Mouse (Mus musculus) erythroblast, adult 5-6 weeks (primary cell): ENCODE measurements around the gene Ctf2. TPM values are rescaled to one million over a fixed set of nuclear protein-coding genes. Genes with fewer than 3 reads are reported as not detected.
A peak's percentile ranks its signal among the peaks of the same experiment; 100 is the strongest.

Source experiments
- ATAC-seq: replicated peaks from 2 replicates; pipeline ENCODE4 v1.8.0; 2016; ENCODE audit warnings: moderate number of reproducible peaks, mild to moderate bottlenecking, moderate TSS enrichment, inconsistent platforms; ENCODE audit not compliant: poor library complexity, low FRiP score, severe bottlenecking
- total RNA-seq, 2 experiments: library from RNA; stranded (forward) in 1 of 2; stranded (reverse) in 1 of 2; fragments of 150-400 nt in 1 of 2; fragments of 200-764, 138-1000 nt in 1 of 2; gene quantifications; 2 replicates each; pipeline versions ENCODE4 v1.2.3 to v1.2.4; 2015 to 2017; ENCODE audit warnings: low replicate concordance in 2 of 2

Ctf2 gene
- total RNA-seq, 2 experiments from 2014 or later: not detected

DNA sequence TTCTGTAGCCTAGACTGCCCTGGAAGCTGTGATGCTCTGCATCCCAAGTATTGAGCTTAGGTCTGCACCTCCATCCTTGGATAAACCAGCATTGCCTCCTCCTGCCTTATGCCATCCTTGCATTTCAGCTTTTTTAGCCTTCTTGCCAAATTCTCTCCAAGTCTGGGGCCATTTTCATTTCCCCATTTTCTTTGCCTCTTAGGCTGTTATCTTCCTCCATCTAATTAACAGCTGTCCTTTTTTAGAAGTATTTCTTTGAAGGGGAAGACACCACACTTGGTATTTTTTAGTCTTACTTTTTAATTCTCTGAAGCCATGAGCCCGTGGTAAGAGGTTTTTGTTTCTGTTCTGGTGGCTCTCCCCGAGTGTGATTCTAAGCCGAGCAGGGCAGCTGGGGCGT lies 31.7 kb upstream of the Ctf2 start:
- ATAC-seq: no peak

DNA sequence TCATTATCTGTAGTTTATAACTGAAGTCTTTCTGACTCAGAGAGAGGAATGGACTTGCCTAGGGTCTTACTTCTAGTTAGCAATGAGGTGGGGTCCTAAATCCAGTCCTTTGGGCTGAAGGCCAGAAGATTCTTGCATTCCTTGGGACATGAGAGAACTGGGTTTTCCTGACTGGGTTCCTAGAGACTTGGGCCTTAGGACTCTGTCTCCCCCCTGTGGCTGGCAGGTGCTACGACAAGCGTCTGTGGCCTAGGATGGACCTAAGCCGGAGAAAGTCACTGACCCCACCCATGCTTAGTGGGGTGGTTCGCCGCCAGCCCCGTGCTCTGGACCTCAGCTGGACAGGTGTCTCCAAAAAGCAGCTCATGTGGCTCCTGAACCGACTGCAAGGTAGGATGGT lies 29.1 kb upstream of the Ctf2 start:
- peak; percentile 94 for ATAC-seq

DNA sequence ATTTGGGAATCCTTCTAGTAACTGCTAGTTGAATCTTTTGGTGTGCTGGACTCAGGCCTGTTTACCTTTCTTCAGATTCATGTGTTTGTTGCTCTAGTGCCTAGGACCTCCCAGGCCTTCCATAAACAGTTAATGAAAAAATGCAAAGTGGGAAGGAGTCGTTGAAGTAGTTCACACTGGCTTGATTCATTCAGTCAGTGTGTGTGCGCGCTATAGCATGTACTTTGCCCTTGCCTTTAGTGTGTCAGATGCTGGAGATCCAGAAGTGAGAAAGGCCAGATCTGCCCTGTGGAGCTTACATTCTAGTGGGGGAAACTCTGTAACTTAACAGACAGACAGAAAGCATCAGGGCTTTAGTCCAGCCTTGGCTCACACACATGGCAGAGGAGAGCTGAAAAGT lies 28.5 kb upstream of the Ctf2 start:
- no peak for ATAC-seq

DNA sequence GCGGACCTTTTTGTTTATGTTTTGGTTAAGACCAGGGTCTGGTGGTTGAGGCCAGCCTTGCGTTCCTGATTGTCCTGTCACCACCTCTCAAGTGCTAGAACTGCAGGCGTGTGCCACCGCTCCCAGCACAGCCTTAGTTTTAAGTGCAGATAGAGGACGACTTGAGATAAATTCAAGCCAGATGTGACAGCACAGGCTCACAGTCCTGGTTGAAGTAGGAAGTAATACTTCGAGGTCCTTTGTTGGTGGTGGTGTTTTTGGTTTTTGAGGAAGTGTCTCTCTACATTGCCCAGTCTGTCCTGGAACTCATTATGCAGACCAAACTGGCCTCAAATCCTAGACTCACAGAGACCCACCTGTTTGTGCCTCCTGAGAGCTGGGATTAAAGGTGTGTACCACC lies 27.8 kb upstream of the Ctf2 start:
- ATAC-seq: no peak

DNA sequence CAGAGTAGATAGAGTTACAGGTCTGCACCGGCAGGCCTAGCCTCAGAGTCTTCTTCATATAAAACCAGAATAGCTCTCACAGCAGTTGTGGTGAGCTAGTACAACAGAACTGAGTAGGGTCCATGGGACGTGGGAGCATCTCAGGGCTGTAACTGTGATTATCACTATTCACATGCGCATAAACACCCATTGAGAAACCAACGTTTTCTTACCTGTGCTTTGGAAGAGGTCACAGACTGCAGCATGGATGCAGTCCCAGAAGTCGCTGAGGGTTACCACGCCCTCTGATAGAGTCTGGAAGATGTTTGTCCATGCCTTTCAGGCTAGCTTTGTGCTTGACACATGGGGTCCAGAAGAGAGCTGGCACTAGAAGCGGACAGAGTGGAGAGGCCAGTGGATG lies 21.8 kb upstream of the Ctf2 start:
- no peak for ATAC-seq

DNA sequence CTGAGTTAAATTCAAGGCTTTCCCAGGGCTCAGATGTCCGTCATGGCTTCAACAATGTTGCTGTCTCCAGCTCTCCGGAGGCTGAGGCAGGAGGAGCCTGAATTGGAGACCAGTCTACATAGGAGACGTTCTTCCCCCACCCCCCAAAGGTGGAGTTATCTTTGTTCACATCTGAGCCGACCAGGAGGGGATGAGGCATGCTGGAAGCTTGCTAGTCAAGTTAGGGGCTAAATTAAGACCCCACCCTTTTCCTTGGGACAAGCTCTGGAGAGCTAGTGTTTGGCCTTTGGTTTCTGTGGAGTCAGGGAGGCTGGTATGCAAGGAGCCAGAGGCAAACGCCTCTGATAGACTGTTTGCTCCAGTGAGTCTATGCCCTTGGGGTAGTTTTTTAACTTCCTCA lies 21.2 kb upstream of the Ctf2 start:
- ATAC-seq: no peak

DNA sequence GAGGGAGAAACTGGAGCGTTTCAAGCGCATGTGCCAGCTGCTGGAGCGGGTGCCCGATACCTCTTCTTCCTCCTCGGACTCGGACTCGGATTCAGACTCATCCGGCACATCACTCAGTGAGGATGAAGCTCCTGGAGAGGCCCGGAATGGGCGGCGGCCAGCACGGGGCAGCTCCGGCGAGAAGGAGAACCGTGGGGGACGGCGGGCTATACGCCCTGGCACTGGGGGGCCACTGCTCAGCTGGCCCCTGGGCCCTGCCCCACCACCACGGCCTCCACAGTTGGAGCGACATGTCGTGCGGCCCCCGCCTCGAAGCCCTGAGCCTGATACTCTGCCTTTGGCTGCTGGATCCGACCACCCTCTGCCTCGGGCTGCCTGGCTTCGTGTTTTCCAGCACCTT lies 20.1 kb upstream of the Ctf2 start:
- no peak for ATAC-seq

DNA sequence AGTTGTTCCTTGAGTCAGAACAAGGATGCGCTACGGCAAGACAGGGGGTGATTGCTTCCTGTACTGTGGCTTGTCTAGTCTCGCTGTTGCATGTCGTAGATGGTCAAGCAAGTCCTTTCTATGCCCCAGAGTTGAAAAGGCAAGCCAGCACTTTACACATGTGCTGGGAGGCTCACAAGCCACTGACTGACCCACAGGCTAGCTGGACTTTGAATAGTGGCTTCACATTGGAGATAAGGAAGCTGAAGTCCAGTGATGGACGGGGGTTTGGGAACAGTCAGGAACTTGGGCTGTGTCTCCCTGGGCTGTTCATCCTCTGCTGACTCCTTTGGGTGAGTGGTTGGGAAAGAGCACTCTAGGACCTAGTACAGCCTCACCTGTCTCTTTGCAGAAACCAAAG lies 19.7 kb upstream of the Ctf2 start:
- ATAC-seq: no peak

DNA sequence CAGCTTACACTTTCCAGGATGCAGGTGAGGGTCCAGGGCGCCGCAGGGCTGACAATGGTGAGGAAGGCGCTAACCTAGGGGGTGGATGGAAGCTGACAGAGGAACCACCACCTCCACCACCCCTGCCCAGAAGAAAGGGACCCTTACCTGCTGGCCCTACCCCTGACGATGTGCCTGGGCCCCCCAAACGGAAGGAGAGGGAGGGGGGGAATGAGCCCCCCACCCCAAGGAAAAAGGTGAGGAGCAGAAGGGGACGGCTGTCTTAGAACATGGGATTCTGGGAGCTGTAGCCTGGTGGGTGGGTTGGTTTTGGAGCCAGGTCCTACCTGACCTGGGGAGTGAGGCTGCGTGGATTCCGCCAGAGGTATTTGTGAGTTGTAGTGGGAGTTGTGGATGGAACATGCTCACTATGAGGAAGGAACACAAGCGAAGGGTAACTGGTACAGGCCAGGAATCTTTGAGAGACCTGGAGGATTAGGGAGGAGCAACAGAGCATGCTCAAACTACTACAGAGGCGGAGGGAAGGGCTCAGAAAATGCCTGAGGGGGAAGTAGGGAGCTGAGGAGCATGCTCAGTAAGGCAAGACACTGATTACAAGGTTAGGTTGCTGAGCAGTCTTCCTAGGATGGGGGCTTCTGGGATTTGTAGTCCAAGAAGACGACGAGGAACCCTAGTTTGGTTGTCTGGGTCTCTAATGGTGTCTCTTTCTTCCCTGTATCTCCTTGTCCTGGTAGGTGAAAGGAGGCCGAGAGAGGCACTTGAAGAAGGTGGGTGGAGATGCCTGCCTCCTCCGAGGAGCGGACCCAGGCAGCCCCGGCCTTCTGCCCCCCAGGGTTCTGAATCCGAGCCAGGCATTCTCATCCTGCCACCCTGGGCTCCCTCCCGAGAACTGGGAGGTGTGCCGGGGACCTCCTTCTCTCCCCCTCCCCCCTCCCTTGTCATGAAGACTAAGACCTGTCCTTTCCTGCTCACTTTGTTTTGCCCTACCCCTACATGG lies 18.5 kb upstream of the Ctf2 start:
- no peak for ATAC-seq

DNA sequence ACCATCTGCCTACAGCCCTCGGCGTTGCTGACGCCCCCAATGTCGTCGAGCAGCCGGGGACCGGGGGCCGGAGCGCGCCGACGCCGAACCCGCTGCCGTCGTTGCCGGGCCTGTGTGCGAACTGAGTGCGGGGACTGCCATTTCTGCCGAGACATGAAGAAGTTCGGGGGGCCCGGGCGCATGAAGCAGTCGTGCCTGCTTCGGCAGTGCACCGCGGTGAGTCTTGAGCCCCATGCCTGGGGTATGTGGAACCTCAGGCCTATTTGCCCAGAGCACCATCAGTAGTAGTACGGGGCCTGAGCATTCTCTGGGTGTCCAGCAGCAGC lies 16.2 kb upstream of the Ctf2 start:
- ATAC-seq: no peak

DNA sequence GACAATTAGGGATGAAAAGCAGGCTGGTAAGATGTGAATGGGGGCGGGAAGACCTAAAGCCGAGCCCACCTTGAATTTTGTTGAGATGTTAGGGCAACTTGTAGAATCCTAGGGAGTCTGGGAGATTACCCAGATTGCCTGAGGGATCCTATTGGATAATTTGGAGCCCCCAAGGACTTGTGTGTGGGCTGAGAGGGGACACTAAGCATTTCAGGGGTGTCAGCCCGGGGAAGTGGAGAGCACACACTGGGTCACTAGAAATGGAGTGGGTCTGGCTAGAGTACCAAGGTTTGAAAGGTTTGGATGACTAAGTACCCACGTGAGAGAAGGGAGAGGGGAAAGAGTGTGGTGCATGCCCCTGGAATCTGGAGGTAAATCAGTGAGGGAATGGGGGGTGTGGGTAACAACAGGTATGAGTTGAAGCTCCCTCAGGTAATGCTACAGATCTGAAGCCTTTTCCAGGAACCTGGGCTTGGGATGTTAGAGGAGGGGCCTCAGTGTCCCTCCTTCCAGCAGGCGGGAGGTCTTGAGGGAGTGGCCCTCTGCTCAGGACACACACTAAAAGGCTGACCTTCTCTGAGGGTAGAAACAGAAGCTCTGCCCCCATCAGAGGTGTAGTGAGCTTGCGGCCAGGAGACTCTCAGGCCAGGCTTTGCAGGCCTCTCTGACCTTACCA lies 15.7 kb upstream of the Ctf2 start:
- ATAC-seq: no peak

DNA sequence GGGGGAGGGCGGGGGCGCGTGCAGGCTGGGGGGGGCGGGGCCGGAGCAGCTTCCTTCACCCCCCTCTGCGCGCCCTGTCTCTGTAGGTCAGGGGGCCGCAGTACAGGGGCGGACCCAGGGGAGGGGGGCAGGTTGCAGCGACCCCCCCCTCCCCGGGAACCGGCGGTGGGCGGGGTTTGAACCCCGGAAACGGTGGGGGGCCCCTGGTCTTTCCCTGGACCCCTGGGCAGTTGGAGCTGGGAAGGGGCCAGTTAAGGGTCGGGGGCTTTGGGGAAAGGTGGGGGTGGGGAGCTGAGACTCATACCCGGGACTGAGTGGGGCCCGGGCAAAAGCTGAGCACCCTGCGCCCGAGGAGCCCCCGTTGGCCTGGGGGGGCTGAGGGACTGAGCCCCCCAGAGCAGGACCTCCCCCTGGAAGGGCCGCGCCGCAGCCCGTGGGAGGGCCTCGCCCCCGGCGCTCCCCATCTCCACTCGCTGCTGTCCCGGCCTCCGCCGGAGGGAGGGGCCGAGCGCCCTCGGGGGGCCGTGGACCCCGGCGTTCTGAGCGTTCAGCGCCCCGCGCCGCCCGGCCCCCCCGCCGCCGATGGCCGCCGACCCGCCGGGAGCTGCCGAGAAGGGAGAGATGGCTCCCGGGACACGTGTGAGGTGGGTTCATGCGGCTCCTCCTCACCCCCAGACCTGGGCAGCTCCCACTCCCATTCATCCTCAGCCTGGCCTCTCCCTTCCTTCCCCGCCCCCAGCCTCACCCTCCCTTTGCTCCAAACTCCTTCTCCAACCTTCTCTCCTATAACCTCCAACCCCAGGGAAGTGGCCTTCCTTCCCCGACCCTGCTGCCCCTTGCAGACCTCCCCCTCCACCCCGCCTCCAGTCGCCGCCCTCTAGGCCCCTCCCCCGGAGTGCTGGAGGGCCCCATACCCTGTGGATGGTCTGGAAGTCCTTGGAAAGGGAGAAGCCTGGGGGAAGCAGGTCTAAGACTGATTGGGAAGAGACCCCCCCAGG lies 14.8 kb upstream of the Ctf2 start:
- no peak for ATAC-seq

DNA sequence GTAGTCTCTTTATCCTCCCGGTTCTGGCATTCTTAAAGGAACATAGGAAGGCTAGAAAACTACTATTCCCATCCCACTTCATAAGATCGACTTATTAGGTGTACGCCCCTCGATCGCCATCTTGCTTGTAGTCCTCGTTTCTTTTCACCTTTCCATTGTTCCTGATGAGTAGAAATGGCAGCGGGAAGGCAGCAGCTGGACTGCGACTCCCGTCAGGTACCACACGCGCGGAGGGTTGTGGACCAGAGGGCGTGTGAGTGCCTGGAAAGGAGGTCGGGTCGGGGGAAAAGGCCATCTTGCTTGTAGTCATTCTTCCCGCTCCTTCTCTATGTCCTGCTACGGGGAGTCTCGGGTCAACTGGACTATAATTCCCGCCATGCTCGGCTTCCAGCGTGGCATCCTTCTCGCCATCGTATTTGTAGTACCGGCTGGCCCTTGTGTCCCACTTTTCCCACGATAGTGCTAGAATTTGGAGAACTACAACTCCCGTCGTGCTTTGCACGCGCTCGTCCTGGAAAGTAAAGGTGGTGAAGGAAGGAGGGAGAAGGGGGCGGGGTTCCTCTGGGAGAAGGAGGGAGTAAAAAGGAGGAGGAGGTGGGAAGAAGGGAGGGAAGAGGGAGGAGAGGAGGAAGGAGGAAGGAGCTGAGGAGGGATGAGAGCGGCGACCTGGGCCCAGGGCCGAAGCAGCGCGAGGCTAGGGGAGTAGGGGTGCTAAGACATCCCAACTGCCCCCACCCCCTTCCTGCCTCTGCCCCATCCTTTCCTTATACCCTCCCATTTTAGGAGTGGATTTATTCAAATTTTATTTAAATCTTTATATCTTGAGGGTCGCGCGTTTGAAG lies 13.9 kb upstream of the Ctf2 start:
- peak; percentile 58 for ATAC-seq

DNA sequence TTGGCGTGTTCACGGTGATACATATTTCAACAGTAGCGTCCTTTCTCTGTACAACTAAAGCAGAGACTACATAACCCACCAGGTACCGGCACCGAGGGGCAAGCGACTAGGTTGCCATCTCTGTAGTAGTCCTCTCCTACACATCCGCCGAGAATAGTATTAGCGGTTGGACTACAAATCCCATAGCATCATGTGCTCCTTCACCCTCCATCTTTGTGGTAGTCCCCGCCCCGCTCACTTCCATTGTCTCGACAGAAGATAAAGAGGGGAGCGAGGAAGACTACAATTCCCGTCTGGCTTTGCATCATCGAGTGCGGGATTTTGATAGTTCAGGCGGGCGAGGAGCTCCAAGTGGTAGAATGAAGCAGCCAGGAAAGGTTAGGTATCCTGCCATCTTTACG lies 13.3 kb upstream of the Ctf2 start:
- peak; percentile 73 for ATAC-seq

DNA sequence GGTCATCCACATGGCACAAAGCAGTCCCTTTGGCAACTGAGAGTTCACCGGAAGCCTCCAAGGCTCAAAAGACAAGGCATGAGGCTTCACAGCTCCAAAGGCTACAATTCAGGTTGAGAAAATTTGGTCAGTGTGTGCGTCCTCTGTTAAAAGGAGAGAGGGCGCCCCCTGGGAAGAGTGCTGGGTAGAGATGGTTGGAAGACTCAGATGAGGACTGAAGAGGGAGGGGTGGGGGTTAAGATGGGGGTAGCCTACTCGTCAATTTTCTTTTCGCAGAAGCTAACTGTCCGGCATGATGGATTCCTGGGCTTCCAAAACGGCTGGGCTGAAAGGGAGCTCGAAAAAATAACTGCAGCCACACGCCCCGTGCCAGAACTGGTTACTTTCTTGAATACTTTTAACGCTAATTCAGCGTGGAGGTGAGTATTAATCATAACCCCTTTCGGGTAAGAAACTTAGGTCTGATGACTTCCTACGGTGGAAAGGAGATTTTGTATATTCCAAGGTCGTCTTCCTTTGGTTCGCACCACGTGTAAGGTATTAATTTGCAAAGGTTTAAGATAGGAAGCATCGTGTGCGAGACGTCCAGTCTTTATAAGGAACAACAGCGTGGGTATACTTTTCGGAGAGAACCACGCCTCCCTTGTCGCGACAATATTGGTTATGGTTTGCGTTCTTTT lies 12.5 kb upstream of the Ctf2 start, which contains the start of gene Fbxl19:
Gene Fbxl19 (plus strand): TSS at position 178 of the 680 bp plus-strand sequence.
- 0 out of 2 replicates have a peak, but pooled peaks have one; percentile 25 for ATAC-seq

DNA sequence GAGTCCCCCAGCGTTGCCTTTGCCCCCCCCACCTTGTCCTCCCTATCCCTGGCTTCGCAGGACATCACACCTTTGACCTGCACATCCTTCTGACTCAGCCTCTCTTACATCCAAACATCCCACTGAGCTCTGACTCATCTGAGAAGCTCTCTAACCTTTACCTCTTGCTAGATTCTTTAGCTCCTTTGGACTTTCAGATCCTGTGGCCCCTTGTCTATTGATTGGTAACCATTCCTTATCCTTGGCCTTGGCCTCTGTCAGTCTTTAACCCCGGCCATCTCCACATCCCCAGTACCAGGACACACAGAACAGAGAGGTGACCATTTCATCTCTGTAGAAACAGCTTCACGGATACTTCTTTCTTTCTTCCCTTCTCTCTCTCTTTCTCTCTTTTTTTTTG lies 1.8 kb downstream of the Ctf2 start:
- ATAC-seq: no peak

DNA sequence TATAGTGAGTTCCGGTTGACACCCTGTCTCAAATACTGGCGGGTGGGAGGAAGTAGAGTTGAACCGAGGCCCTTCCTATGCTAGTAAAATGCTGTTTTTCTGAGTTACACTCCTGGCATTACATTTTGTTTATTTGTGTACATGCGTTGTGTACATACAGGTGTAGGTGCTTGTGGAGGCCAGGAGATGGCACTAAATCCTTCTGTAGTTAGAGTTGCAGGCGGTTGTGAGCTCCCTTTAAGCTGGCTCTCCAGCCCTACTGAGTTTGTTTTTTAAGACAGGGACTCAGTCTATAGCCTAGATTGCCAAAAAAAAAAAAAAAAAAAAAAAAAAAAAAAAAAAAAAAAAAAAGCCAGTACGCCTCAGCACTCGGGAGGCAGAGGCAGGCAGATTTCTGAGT lies 4.1 kb downstream of the Ctf2 start:
- no peak for ATAC-seq

DNA sequence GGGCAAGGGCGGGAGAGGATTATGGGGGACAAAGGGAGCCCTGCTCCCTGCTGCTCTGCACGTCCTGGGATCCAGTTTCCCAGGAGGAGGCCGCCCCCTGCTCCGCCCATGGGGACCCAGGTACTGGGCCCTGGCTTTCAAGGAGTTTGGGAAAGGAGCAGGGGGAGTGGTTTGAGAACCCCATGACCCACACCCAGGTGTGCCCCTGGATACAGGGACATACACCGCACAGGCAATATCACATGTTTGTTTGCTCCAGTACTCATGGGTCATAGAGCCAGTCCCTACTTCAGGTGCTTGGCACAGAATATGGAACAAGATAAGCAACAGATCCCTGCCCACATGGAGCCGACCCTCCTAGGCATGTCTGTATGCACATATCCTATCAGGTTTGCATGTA lies 6.0 kb downstream of the Ctf2 start:
- no peak for ATAC-seq

DNA sequence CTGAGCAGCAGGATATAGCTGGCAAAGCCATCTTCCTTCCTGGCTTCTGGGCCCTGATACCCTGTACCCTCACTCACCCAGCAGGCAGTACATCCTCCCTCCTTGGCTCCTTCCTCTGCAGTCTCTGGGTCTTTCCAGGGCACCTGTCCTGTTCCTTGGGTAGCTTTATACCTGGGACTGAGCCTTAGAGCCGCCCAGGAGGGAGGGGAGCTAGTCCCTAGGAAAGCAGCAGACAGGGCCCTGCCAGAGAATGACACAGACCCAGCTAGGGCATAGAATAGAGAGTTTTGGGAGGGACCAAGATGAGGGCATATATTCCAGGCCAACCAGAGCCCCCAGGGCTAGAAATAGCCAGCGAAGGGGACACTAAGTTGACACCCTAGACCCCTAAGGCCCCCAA lies 6.5 kb downstream of the Ctf2 start:
- ATAC-seq: no peak
